ENCODE assay signal across 21 mouse cellular contexts in the genomic region with DNA sequence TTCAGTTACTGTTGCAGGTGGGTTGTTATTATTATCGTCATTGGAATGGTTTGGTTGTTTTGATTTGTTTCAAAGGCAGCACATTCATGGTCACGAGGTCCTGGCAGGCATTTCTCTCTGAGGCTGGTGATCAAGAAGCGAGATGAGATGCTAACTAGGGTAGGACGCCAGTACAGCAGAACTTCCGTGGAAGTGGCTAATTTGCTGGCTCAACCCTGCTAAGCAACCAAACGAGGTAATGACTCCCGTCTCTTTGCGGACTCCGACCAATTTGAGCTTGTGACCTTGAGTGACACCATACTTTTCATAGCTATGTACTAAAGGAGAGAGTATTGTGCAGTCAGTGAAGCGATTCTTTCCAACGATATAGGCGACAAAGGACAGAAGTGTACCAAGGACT. TPM values are rescaled to one million over a fixed set of nuclear protein-coding genes. Genes with fewer than 3 reads are reported as not detected.
A peak's percentile ranks its signal among the peaks of the same experiment; 100 is the strongest.
DNase-seq lines count a peak whose midpoint lies in the region; ATAC-seq and TF ChIP-seq lines count a peak whose summit lies in the region.
"Had no signal": no experiment of that assay in that cellular context is flagged by ENCODE, and none has a peak within 500 bp of the region (broad histone marks: within the 10 kb centered on the region; RNA-seq: fewer than 3 reads in every experiment).

No protein-coding gene starts in this region.

- peak overlapping the region; percentile 14; the same call in 1 of the 2 replicates for H3K4me2 ChIP-seq in kidney, embryonic 16.5 days (replicated peaks; ENCODE audit: low read depth, low read length)
- H3K4me2 ChIP-seq: embryonic facial prominence, embryonic 13.5 days; forebrain, embryonic 13.5 days; hindbrain, embryonic 12.5 days had no signal

- 28% methylated on average over 12 of the region's 12 CpGs for WGBS in kidney, adult 2 months
- 37% methylated on average over 12 of the region's 12 CpGs for WGBS in kidney, embryonic 16.5 days

- peak; percentile 6 for DNase-seq in brain, embryonic 14.5 days (ENCODE audit: low read depth)
- DNase-seq in kidney, adult 2 months: peak; percentile 66
- peak; percentile 47 to 69 for DNase-seq in kidney, postnatal 25 days
- DNase-seq in frontal cortex, postnatal 25 days (ENCODE audit: low spot score in 2 of 2): no peak
- DNase-seq in spleen, postnatal 10 days (ENCODE audit: low spot score in 2 of 2): no peak
- DNase-seq in layer of hippocampus, postnatal 10 days (ENCODE audit: low spot score in 2 of 2): no peak
- DNase-seq: adrenal gland, adult 2 months; cerebellum, adult 11-12 months; cerebellum, adult 9-10 months; cerebellum, postnatal 36 days; gastrocnemius, postnatal 10 days; heart, adult 18-20 months; heart, postnatal 10 days; heart, postnatal 4 days had no signal

- 0 out of 2 replicates have a peak, but pooled peaks have one; percentile 24 for ATAC-seq in kidney, embryonic 16.5 days (ENCODE audit: low FRiP score, low TSS enrichment)
- ATAC-seq: forebrain, embryonic 13.5 days; hindbrain, embryonic 16.5 days had no signal

- no peak for TF ChIP-seq CTCF in brain, embryonic 14.5 days (IDR thresholded peaks at IDR 0.05; ENCODE audit: borderline replicate concordance, extremely low read depth, insufficient read depth, insufficient read length)
- TF ChIP-seq CTCF in kidney, adult 2 months (conservative IDR thresholded peaks at IDR 0.05; ENCODE audit: insufficient read depth, insufficient read length, low read depth, low read length): no peak

- no peak for TF ChIP-seq POLR2A in brain, embryonic 14.5 days (IDR thresholded peaks at IDR 0.05; ENCODE audit: borderline replicate concordance, extremely low read depth, insufficient read depth, insufficient read length, poor library complexity, severe bottlenecking)
- no peak for TF ChIP-seq POLR2A in kidney, adult 2 months (IDR thresholded peaks at IDR 0.05; ENCODE audit: low read depth, low read length)

- peaks cover 7% of the 10 kb centered on the region; the same call in 1 of the 2 replicates for H3K4me1 ChIP-seq in kidney, adult 2 months (ENCODE audit: control insufficient read depth, insufficient read depth, low read length)
- H3K4me1 ChIP-seq in kidney, embryonic 16.5 days (ENCODE audit: insufficient read depth, low read length): peaks cover 6% of the 10 kb centered on the region
- H3K4me1 ChIP-seq: embryonic facial prominence, embryonic 13.5 days; heart, embryonic 10.5 days; hindbrain, embryonic 12.5 days had no signal

- no peaks in the 10 kb centered on the region for H3K27me3 ChIP-seq in kidney, adult 2 months (replicated peaks; ENCODE audit: control insufficient read depth, insufficient read depth, low read length)
- no peaks in the 10 kb centered on the region for H3K27me3 ChIP-seq in kidney, embryonic 16.5 days (ENCODE audit: insufficient read depth, low read length)
- H3K27me3 ChIP-seq: CH12.LX; embryonic facial prominence, embryonic 13.5 days; forebrain, embryonic 13.5 days had no signal

- H3K9ac ChIP-seq in kidney, embryonic 16.5 days (replicated peaks; ENCODE audit: low read length): no peak overlapping the region
- H3K9ac ChIP-seq: embryonic facial prominence, embryonic 13.5 days; forebrain, embryonic 13.5 days; hindbrain, embryonic 12.5 days had no signal

- no peak overlapping the region for H3K4me3 ChIP-seq in kidney, adult 2 months (ENCODE audit: insufficient read depth, low read depth, low read length)
- H3K4me3 ChIP-seq in kidney, embryonic 16.5 days (ENCODE audit: low read length): no peak overlapping the region
- H3K4me3 ChIP-seq: embryonic facial prominence, embryonic 13.5 days; forebrain, embryonic 13.5 days; heart, embryonic 10.5 days; hindbrain, embryonic 12.5 days had no signal

- H3K27ac ChIP-seq in kidney, adult 2 months (ENCODE audit: insufficient read depth, low read depth, low read length): peak overlapping the region; percentile 66
- H3K27ac ChIP-seq in kidney, embryonic 16.5 days (ENCODE audit: low read length): 0 out of 2 replicates have a peak overlapping the region, but pooled peaks have one; percentile 4
- H3K27ac ChIP-seq: embryonic facial prominence, embryonic 13.5 days; forebrain, embryonic 13.5 days; heart, embryonic 10.5 days; hindbrain, embryonic 12.5 days had no signal

- H3K9me3 ChIP-seq in kidney, embryonic 16.5 days (ENCODE audit: low read length): no peaks in the 10 kb centered on the region
- H3K9me3 ChIP-seq: embryonic facial prominence, embryonic 13.5 days; forebrain, embryonic 13.5 days; heart, embryonic 10.5 days; hindbrain, embryonic 12.5 days had no signal

- no peaks in the 10 kb centered on the region for H3K36me3 ChIP-seq in kidney, adult 2 months (ENCODE audit: control insufficient read depth, insufficient read depth, low read length)
- H3K36me3 ChIP-seq in kidney, embryonic 16.5 days (ENCODE audit: insufficient read depth, low read length): no peaks in the 10 kb centered on the region
- H3K36me3 ChIP-seq: embryonic facial prominence, embryonic 13.5 days; heart, embryonic 10.5 days; hindbrain, embryonic 12.5 days had no signal

RNA-seq across cellular contexts. Expression of gene Cdkn2aip, which starts 32.6 kb away (rescaled TPM):
- 19.9 and 24.3 TPM in 2 replicates for polyA plus RNA-seq in brain, embryonic 14.5 days (2012; rRNA removed)
- polyA plus RNA-seq in kidney, adult 2 months (2012; rRNA removed): 3.9 and 6.3 TPM in 2 replicates
- 28.0 and 28.8 TPM in 2 replicates for polyA plus RNA-seq in kidney, embryonic 16.5 days (2015; fragmentation: Nextera tagmentation; extraction: Ambion mirVana)
- total RNA-seq in layer of hippocampus, postnatal 10 days (2021): 10 to 100 TPM; 12.1 to 13.4 TPM

Comparison
In these comparisons a context has a peak if more than half of its experiments do, and no peak if none do; other contexts are left out.
1. DNase-seq: peak in brain, embryonic 14.5 days (single experiment), kidney, adult 2 months (single experiment) and kidney, postnatal 25 days (2 of 2); none in frontal cortex, postnatal 25 days (0 of 2), spleen, postnatal 10 days (0 of 2) and layer of hippocampus, postnatal 10 days (0 of 2).